Mouse (Mus musculus) lung, postnatal 0 days (tissue): ENCODE measurements around the gene Bphl.
A peak's percentile ranks its signal among the peaks of the same experiment; 100 is the strongest.

Experiments
- CTCF ChIP-seq: IDR thresholded peaks from 2 replicates; pipeline ENCODE4 v1.5.1; 2016; ENCODE audit warnings: antibody characterized with exemption, mild to moderate bottlenecking
- EP300 ChIP-seq: IDR thresholded peaks from 2 replicates; pipeline ENCODE4 v1.6.1; 2016; ENCODE audit warnings: antibody characterized with exemption, mild to moderate bottlenecking, control low read depth

GRCm38 (mm10) chr13:33995197-33995596, 42.2 kb upstream of the Bphl start:
- peak; percentile 94 for TF ChIP-seq CTCF
- no peak for TF ChIP-seq EP300
